Mouse (Mus musculus): ENCODE results near the gene Cnnm1.

Gene Cnnm1

GRCm38 (mm10) chr19:43505441-43505840 lies 65.2 kb downstream of the Cnnm1 start:
- in situ Hi-C loops (cut with MboI; ENCODE audit: unreplicated experiment in 2 of 2), result no loop called here

GRCm38 (mm10) chr19:43510436-43511220 lies 70.4 kb downstream of the Cnnm1 start:
- in situ Hi-C loops (cut with MboI; ENCODE audit: unreplicated experiment in 2 of 2), result no loop called here

- in situ Hi-C loops (cut with MboI; ENCODE audit: unreplicated experiment in 2 of 2), result no loop called here
These were observed 71.7 kb downstream of the Cnnm1 start for GRCm38 (mm10) chr19:43511621-43512620.

GRCm38 (mm10) chr19:43513874-43514273 lies 73.6 kb downstream of the Cnnm1 start:
- in situ Hi-C loops (cut with MboI; ENCODE audit: unreplicated experiment in 2 of 2), result no loop called here

GRCm38 (mm10) chr19:43515668-43516396 lies 75.6 kb downstream of the Cnnm1 start:
- in situ Hi-C loops (cut with MboI; ENCODE audit: unreplicated experiment in 2 of 2), result no loop called here

- in situ Hi-C loops (cut with MboI; ENCODE audit: unreplicated experiment in 2 of 2), result no loop called here
These were observed 76.3 kb downstream of the Cnnm1 start for GRCm38 (mm10) chr19:43516397-43517035.

- in situ Hi-C loops (cut with MboI; ENCODE audit: unreplicated experiment in 2 of 2), result no loop called here
These were observed 77.1 kb downstream of the Cnnm1 start for GRCm38 (mm10) chr19:43517320-43517719.

GRCm38 (mm10) chr19:43517808-43518207 lies 77.6 kb downstream of the Cnnm1 start:
- in situ Hi-C loops (cut with MboI; ENCODE audit: unreplicated experiment in 2 of 2), result no loop called here

GRCm38 (mm10) chr19:43518261-43518660 lies 78.0 kb downstream of the Cnnm1 start:
- in situ Hi-C loops (cut with MboI; ENCODE audit: unreplicated experiment in 2 of 2), result no loop called here

GRCm38 (mm10) chr19:43519226-43519625 lies 79.0 kb downstream of the Cnnm1 start:
- in situ Hi-C loops (cut with MboI; ENCODE audit: unreplicated experiment in 2 of 2), result no loop called here

GRCm38 (mm10) chr19:43520402-43520801 lies 80.2 kb downstream of the Cnnm1 start:
- in situ Hi-C loops (cut with MboI; ENCODE audit: unreplicated experiment in 2 of 2), result loop anchor here (5.0 to 10.0 kb wide), 3 partner anchors 152 to 234 kb away; partner anchors contain the start of genes Cox15 (in 2 of the 2), Cutc (in 2 of the 2) and Slc25a28 (in 1 of the 2)

- in situ Hi-C loops (cut with MboI; ENCODE audit: unreplicated experiment in 2 of 2), result loop anchor here (5.0 to 10.0 kb wide), 3 partner anchors 151 to 233 kb away; partner anchors contain the start of genes Cox15 (in 2 of the 2), Cutc (in 2 of the 2) and Slc25a28 (in 1 of the 2)
These were observed 81.1 kb downstream of the Cnnm1 start for GRCm38 (mm10) chr19:43521362-43521761.

GRCm38 (mm10) chr19:43521996-43522395 lies 81.8 kb downstream of the Cnnm1 start:
- in situ Hi-C loops (cut with MboI; ENCODE audit: unreplicated experiment in 2 of 2), result loop anchor here (5.0 to 10.0 kb wide), 3 partner anchors 150 to 233 kb away; partner anchors contain the start of genes Cox15 (in 2 of the 2), Cutc (in 2 of the 2) and Slc25a28 (in 1 of the 2)

GRCm38 (mm10) chr19:43523551-43523950 lies 83.3 kb downstream of the Cnnm1 start:
- in situ Hi-C loops (cut with MboI; ENCODE audit: unreplicated experiment in 2 of 2), result loop anchor here (5.0 to 10.0 kb wide), 3 partner anchors 149 to 231 kb away; partner anchors contain the start of genes Cox15 (in 2 of the 2), Cutc (in 2 of the 2) and Slc25a28 (in 1 of the 2)

GRCm38 (mm10) chr19:43524187-43525103 lies 84.2 kb downstream of the Cnnm1 start, which contains the start of gene Got1:
TSS of gene Got1 (minus strand) at chr19:43524605.
- in situ Hi-C loops (cut with MboI; ENCODE audit: unreplicated experiment in 2 of 2), result loop anchor here (5.0 to 10.0 kb wide), 3 partner anchors 148 to 230 kb away; partner anchors contain the start of genes Cox15 (in 2 of the 2), Cutc (in 2 of the 2) and Slc25a28 (in 1 of the 2)

- in situ Hi-C loops (cut with MboI; ENCODE audit: unreplicated experiment in 2 of 2), result loop anchor here in 1 of 2 experiments (10.0 kb wide), 1 partner anchor 230 kb away; the partner anchor contains the start of genes Cox15 and Cutc
These were observed 84.9 kb downstream of the Cnnm1 start for GRCm38 (mm10) chr19:43525104-43525482.

GRCm38 (mm10) chr19:43525566-43525965 lies 85.3 kb downstream of the Cnnm1 start:
- in situ Hi-C loops (cut with MboI; ENCODE audit: unreplicated experiment in 2 of 2), result loop anchor here in 1 of 2 experiments (10.0 kb wide), 1 partner anchor 229 kb away; the partner anchor contains the start of genes Cox15 and Cutc

GRCm38 (mm10) chr19:43526025-43526424 lies 85.8 kb downstream of the Cnnm1 start:
- in situ Hi-C loops (cut with MboI; ENCODE audit: unreplicated experiment in 2 of 2), result loop anchor here in 1 of 2 experiments (10.0 kb wide), 1 partner anchor 229 kb away; the partner anchor contains the start of genes Cox15 and Cutc

Data from v-Abl transformed pro-B cells (cell line).